Mouse (Mus musculus): ENCODE data around the gene Acer3. TPM values are rescaled to one million over a fixed set of nuclear protein-coding genes. Genes with fewer than 3 reads are reported as not detected.

Gene Acer3
- total RNA-seq, 2 experiments from 2014 or later, result 20.3 to 24.2 TPM

DNA sequence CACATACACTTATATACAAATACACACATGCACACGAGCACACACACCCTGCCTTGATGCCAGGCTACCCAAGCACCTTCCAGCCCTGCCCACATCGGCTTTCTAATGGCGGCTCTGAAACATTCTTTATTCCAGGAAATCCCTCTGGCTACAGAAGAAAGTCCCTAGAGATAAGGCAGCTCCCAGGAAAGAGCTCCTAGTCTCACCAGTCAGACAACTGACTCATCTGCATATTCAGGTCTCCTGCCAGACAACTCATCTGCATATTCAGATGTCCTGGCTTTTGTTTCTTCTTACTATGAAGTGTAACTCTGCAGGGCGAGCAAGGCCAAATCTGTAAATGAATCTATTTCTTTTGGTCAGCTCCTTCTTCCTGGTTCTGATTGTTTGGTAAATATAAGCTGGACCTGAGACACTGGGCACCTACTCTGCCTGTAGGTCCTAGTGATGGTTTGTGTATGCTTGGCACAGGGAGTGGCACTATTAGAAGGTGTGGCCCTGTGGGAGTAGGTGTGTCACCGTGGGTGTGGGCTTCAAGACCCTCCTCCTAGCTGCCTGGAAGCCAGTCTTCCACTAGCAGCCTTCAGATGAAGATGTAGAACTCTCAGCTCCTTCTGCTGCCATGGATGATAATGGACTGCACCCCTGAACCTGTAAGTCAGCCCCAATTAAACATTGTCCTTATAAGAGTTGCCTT, 163.2 kb downstream of the Acer3 start:
- no peak for DNase-seq (ENCODE audit: low spot score in 2 of 2)

Other genes starting within 250 kb of the Acer3 start
- 100 to 1,000 TPM; 132 to 153 TPM for gene Myo7a, start 201.7 kb downstream of the Acer3 start, total RNA-seq (2021)
- gene Omp, start 175.7 kb downstream of the Acer3 start, total RNA-seq (2021), result 1 to 10 TPM in 1 of 2 experiments, under 1 TPM in 1; 0.79 to 1.3 TPM
- 10 to 100 TPM; 15.6 to 18.7 TPM for gene Capn5, start 142.9 kb downstream of the Acer3 start, total RNA-seq (2021)
- 1 to 10 TPM; 1.3 to 1.8 TPM for gene B3gnt6, start 121.7 kb downstream of the Acer3 start, total RNA-seq (2021)
- gene Tsku, start 40.1 kb upstream of the Acer3 start, total RNA-seq (2021), result 10 to 100 TPM; 10.3 to 12.1 TPM
- gene Gucy2d, start 119.2 kb upstream of the Acer3 start, total RNA-seq (2021), result not detected
- 10 to 100 TPM; 27.4 to 28.7 TPM for gene Lrrc32, start 168.1 kb upstream of the Acer3 start, total RNA-seq (2021)